Mouse (Mus musculus) right cerebral cortex, adult 18-20 months (tissue): ENCODE data around the gene Rnf150.
A peak's percentile ranks its signal among the peaks of the same experiment; 100 is the strongest.

Experiments
- DNase-seq: peaks from one replicate; pipeline ENCODE4 v3.0.0; 2022; ENCODE audit warnings: mixed read lengths

Rnf150 gene

GRCm38 (mm10) chr8:83036521-83037166 lies 173.5 kb downstream of the Rnf150 start:
- no peak for DNase-seq

DNA sequence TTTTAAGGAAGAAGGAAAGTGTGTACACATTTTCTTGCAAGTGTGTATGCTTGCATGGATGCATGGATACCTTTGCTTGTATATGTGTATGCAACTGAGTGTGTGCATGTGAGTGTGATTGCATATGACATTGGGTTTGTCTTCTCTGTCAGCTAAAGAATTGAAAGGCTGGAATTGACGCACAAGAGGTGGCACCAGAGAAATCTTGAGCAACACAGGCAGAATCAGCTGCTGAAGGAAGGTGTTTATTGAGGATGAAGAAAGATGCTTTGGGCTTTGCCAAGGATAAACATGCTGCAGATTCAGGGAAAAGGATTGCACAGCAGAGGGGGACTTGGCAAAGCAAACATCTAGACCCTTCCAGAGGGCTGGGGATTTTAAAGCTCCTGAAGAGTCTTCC lies 174.2 kb downstream of the Rnf150 start:
- DNase-seq = no peak

DNA sequence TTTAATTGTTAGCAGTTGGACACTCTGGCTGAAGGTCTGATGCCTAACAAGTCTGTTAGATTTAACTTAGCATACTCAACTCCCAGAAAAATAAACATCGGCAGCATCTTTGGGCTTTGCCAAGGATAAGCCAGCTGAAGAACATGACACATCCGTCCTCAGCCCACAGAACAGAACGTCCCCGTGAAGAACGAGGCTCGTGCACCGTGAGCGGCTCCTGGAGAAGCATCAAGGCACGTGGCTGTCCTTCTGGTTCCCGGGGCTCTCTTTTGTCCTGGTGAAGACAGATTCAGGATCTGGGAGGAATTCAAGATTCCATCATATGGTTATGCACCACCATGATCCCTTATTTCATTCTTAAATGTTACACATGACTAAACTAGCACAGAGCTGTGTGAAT lies 175.4 kb downstream of the Rnf150 start:
- peak; percentile 89 for DNase-seq

- DNase-seq = no peak
These were observed 178.3 kb downstream of the Rnf150 start for GRCm38 (mm10) chr8:83041440-83041839.

DNA sequence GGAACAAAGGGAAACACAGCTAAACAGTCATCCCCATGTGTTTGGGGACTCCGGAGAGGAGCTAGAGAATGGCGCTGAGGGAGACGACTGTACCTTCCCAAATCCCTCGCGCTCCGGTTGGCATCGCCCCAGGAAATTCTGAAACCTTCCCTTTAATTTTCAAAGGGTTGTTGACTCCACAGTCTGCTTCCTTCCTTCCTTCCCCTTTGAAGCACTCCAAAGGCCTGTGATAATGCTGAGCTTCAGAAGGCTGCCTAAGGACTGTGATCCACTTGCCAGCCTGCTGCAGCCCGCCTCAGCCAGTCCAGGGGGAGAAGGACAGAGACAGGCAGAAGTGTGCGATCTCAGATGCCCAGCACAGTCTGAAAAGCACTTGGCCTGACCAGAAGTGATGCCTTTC lies 183.8 kb downstream of the Rnf150 start:
- DNase-seq = no peak

- no peak for DNase-seq
These were observed 185.4 kb downstream of the Rnf150 start for GRCm38 (mm10) chr8:83048527-83048926.

DNA sequence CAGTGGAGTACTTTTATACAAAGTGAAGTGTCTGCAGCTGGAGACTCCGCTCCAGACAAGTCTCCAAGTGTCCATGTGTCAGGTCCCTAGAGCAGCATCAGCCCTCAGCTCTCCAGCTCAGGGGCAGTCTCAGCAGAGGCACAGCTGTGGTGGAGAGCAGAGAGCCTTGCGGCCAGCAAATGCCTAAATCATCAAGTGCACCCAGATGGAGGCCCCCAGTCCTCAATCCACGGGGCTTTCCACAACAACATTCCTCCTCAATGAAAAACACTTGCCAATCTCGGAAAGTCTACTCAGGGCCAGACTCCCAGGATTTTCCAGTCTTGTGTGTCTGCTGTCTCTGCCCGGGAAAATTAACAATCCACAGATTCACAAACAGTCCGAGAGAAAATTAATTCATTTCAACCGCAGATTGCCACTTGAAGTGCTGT lies 186.0 kb downstream of the Rnf150 start:
- no peak for DNase-seq

DNA sequence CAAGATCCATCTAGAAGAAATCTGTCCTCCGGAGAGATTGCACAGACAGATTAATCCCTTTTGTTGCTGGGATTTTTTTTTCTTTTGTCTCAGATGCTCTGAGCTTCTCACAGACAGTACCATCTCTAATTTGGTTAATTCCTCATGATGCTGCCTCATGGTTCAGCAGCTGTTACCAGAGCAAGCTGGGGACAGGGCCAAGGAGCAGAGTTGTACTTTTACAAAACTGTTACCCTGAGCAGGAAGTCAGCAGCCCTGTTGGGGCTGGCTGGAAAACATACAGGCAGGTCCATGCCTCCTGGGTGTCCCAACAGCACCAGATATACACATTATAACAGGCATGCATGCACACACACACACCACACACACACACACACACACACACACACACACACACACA lies 186.5 kb downstream of the Rnf150 start:
- DNase-seq = no peak

- DNase-seq = no peak
These were observed 189.7 kb downstream of the Rnf150 start for GRCm38 (mm10) chr8:83052896-83053295.

DNA sequence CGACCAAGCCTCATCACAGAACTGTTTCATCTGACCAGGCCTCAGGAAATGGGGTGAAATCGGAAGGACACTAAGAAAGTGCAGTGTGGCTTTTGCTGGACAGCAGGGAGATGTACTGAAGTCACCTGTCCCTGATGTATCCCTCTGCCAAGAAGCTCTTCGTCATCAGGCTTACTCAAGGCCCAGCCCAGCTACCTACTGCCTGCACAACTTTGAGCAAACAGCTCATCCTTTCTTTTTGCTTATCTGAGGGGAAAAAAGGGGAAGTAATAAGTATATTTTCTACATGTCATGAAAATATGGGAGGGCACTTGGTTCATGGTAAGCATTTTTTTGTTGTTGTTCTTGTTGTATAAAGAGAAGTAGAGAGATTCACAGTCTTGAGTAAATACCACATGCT lies 191.6 kb downstream of the Rnf150 start:
- no peak for DNase-seq

GRCm38 (mm10) chr8:83058951-83059350 lies 195.8 kb downstream of the Rnf150 start:
- no peak for DNase-seq

GRCm38 (mm10) chr8:83060076-83060475 lies 196.9 kb downstream of the Rnf150 start:
- DNase-seq = no peak

DNA sequence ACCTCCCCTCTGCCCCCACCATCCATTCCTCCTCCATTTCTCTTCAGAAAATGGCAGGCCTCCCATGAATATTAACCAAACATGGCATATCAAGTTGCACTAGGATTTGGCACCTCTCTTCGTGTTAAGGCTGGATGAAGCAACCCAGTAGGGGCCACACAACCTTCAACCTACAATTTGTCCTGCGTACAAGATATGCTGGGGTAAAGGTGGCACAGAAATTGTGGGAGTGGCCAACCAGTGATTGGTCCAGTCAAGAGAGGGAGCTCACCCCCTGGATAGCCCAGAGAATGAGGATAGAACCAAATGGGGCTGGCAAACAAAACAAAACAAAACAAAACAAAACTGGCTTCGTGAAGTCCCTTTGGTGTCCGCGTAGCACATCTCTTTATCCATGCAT lies 198.1 kb downstream of the Rnf150 start:
- DNase-seq = no peak

DNA sequence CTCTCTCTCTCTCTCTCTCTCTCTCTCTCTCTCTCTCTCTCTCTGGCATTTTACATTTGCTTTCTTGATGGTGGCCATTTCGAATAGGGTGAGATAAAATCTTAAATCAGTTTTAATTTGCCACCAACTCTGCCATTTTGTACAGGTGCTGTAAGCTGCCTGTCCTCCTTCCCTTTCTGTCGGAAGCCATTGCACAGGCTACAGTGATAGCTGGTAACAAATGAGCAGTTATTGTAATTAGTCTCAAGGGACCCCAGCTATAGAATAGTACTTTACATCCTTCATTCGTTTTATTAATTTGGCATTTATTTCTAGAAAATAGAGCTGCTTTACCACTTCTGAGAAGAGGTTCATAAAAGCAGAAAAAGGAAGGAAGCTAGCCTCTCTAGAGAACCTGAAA lies 198.7 kb downstream of the Rnf150 start:
- no peak for DNase-seq

- no peak for DNase-seq
These were observed 199.1 kb downstream of the Rnf150 start for GRCm38 (mm10) chr8:83062276-83062675.

DNA sequence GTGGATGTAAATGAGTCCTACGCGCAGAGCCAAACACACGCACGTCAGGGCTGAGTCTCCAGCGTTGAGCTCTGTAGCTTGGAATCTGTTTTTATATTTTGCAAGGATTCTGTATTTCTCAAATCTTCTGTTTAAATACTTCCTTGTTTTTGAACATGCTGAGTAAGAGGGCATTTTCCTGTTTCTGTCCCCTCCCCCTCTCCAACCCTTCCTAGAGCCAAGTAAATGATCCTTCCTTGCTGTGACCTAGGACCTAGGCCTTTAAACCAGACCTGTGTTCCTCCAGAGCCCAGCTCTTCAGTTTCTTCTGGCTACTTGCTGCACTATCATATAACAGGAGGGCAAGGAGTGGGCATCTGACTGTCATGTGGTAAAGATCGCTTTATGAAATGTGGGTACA lies 200.9 kb downstream of the Rnf150 start:
- DNase-seq = no peak

DNA sequence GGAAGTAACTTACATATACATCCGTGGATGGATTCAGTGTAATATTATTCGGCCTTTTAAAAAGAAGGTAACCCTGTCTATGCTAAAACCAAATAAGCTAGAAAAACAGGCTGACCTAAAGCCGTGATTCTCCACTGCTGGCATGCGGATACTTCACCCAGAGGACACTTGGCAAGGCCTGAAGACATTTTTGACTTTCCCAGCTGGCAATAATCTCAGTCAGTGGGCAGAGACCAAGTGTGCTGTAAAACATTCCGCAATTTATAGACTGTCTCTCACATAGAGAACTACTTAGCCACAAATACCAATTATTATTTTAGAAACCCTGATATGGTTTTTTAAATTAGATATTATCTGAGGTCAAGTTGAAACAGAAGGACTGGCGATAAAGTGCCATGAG lies 202.9 kb downstream of the Rnf150 start:
- no peak for DNase-seq

DNA sequence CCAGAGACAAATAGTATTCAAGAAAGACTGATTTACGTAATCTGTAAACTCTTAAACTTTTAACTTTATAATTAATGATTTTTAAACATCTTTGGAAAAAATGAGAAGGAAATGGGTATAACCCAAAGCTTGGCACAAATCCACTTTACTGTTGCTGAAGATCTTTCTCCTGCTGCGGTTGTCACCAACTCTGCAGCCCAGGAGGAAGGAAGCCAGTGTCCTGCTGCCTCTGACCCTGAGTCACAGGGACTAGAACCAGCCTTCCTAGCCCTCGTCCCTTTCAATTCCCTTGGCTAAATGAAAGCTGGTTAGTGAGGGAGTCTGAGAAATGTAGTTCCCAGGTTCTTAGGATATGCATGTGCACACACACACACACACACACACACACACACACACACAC lies 203.7 kb downstream of the Rnf150 start:
- no peak for DNase-seq

DNA sequence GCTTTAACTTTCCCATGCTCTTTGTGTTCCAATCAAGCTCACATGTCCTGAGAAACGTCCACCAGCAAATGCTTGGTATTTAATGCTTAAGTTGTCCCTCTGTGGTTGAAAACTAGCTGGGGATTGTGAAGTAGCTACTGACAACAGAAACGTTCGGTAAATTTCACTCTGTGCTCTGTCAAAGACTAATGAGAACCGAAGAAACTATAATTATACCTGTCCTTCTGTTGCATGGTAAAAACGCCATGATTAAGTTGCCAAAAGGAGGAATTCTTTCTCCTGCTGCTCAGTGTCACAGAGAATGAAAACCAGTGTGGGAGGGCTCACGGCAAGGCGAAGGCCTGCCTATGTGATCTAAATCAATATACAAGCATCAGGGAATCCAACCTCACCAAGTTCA lies 204.8 kb downstream of the Rnf150 start:
- DNase-seq = no peak

DNA sequence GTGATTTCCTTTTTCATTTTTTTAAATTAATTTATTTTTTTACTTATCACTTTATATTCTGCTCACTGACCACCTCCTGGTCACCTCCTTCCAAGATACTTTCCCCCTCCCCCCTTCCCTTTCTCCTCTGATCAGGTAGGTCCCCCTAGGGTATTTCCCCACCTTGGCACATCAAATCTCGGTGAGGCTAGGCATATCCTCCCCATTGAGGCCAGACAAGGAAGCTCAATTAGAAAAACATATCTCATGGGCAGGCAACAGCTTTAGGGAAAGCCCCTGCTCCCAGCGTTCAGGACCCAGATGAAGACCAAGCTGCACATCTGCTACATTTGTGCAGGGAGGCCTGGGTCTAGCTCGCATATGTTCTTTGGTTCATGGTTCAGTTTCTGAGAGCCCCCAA lies 211.1 kb downstream of the Rnf150 start:
- no peak for DNase-seq

GRCm38 (mm10) chr8:83076621-83077020 lies 213.5 kb downstream of the Rnf150 start:
- DNase-seq = no peak

- DNase-seq = no peak
These were observed 214.2 kb downstream of the Rnf150 start for GRCm38 (mm10) chr8:83077329-83077728.

DNA sequence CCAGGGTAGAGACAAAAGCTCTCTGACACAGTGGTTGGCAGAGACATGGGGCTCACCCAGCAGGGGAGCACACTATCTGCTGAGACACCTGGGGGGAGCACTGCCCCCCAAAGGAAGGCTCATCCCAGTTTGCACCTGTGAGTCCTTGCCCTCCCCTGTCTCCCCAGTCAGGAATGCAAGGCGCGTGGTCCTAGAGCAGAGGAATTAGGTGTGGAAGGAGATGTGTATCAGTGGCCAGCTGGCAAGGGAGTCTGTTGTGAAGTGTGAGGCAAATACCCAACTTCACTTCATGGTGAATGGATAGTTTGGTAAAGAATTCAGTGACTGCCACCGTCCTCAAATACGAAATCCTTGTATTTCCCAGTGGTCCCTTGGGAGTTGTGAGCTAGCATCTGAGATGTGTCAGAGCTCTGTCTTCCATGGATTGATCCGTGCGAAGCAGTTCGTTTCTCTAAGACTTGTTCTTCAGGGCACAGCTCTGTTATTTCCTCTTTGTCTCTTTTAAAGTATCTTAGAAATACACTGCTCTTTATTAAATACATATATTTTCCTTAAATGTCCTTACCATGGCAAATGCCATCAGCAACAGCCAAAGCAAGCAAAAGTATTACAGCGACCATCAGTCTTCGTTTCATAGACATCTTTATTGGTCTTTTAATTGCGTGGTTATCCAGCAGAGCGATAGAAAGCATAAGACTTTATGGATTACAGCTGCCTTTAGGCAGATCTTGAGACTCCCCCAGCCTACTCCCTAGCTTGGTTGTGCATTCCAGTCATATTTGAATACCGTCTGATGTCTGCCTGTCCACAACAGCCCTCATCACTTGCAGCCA lies 215.8 kb downstream of the Rnf150 start:
- no peak for DNase-seq

- no peak for DNase-seq
These were observed 216.3 kb downstream of the Rnf150 start for GRCm38 (mm10) chr8:83079534-83079844.

DNA sequence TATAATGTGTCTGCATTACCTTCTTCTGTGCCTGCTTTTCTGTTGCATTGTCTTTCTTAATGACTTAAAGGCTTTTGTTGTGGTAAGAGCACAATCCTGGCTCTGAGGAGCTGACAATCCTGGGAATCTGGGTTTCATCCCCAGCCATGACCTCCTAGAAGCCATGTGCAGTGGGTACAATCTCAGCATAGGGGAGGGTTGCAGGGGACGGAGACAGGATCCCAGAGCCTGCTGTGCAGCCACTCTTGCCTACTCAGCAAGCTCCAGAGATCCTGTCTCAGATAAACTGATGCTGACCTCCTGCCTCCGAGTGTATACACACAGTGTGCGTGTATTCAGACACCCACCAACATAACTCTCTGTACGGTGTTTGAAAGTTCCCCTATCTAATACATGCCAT lies 218.1 kb downstream of the Rnf150 start:
- DNase-seq = no peak
